Mouse (Mus musculus): ENCODE measurements around the gene Baz1b. TPM values are rescaled to one million over a fixed set of nuclear protein-coding genes. Genes with fewer than 3 reads are reported as not detected.

The Baz1b gene
- polyA plus RNA-seq (2014; fragmentation: Nextera tagmentation; extraction: Ambion mirVana): 28.9 and 45.4 TPM in 2 replicates

DNA sequence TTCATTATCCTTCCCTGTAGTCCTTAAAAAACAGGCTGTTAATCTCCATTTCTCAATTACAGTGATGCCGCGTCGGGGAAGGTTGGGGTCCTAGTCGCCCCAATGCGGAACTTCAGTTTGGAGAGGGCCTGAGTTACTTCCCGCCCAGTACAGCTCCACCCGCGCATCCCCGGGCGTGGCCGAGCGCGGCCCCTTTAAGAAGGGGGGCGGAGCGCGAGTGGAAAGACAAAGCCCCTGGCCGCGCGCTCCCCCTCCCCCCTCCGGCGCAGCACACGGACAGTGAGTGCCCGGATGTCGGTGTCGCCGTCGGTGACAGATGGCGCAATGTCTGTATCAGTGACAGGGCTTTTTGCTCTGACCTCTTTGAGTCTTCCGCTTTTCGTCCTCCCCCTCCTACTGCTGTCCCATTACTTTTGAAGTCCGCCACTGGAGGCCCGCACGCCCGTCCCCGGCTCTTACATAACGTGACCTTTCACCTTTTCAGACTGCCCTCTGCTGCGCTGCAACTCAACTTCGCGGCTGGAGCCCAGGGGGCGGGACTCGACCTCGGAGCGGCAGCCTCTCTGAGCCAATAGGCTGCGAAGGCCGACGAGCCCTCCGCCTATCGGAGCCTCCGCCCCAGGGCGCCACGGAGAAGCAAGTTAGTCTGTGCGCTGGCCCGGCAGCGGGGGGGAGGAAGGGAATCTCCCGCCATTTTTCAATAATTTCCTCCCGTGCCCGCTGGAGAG is at the start of gene Baz1b:
Gene Baz1b, plus strand, starts transcription at position 644 of the 728 bp plus-strand sequence.
- Histone ChIP-seq H3K36me3 (ENCODE audit: control insufficient read depth, insufficient read depth, low read length) (peaks cover 8% of the 10 kb centered on the region; the same call in 1 of the 2 replicates), H3K4me2 (peak within 1 kb of the TSS; percentile 83), H3K4me1 (ENCODE audit: control insufficient read depth, insufficient read depth, low read length) (peaks cover 14% of the 10 kb centered on the region), H3K27me3 (ENCODE audit: control insufficient read depth, insufficient read depth, low read length) (no peaks in the 10 kb centered on the region), H3K27ac (ENCODE audit: low read depth, low read length) (peak within 1 kb of the TSS; percentile 98), H3K9ac (ENCODE audit: low read depth, low read length) (peak within 1 kb of the TSS; percentile 99), H3K4me3 (ENCODE audit: low read depth, low read length) (peak within 1 kb of the TSS; percentile 99), H3K9me3 (replicated peaks; ENCODE audit: control insufficient read depth, low read length) (no peaks in the 10 kb centered on the region)
- WGBS (ENCODE audit: insufficient replicate concordance): under 1% methylated on average over 57 of the region's 57 CpGs
- ATAC-seq (replicated peaks; ENCODE audit: insufficient number of reproducible peaks, low FRiP score, low TSS enrichment): peak; percentile 96

DNA sequence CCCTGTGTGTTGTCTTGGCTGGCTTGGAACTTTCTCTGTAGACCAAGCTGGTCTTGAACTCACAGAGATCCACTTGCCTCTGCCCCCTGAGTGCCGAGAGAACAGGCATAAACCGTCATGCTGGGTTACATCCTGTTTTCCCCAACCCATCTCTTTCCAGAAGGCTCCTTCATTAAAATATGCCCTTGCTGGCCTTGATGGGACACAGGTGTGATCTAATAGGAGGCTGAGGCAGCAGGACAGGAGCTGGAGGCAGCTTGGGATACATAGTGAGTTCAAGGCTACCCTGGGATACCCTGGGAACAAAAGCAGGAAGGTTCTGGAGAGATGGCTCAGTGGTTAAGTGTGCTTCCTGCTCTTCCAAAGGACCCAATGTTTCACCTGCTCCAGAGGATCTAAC is 47.2 kb upstream of the Baz1b start:
- Histone ChIP-seq H3K4me2 (no peak overlapping the region), H3K4me1 (ENCODE audit: control insufficient read depth, insufficient read depth, low read length) (no peaks in the 10 kb centered on the region), H3K27ac (ENCODE audit: low read depth, low read length) (no peak overlapping the region), H3K36me3 (ENCODE audit: control insufficient read depth, insufficient read depth, low read length) (no peaks in the 10 kb centered on the region), H3K9me3 (replicated peaks; ENCODE audit: control insufficient read depth, low read length) (peaks cover 3% of the 10 kb centered on the region; the same call in 1 of the 2 replicates), H3K4me3 (ENCODE audit: low read depth, low read length) (no peak overlapping the region), H3K27me3 (ENCODE audit: control insufficient read depth, insufficient read depth, low read length) (peaks cover 5% of the 10 kb centered on the region), H3K9ac (ENCODE audit: low read depth, low read length) (no peak overlapping the region)
- WGBS (ENCODE audit: insufficient replicate concordance): 63% methylated on average over 2 of the region's 2 CpGs
- no peak for ATAC-seq (replicated peaks; ENCODE audit: insufficient number of reproducible peaks, low FRiP score, low TSS enrichment)

DNA sequence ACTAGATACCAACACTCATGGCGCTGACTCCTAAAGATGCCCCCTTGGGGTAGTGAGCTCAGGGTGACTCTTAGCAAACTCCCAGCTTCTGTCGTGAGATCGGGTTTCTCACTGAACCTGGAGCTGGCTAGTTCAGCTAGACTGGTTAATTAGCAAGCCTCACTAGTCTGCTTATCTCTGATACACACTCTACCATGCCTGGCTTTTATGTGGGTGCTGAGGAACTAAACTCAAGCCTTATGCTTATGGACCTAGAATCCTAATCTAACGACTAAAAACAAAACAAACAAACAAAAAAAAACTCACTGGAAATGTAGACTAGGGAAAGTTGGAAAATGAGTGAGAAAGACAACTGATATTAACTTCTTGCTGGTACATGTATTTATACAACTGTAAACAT is 42.6 kb upstream of the Baz1b start:
- H3K4me3 ChIP-seq (ENCODE audit: low read depth, low read length): no peak overlapping the region
- H3K27ac ChIP-seq (ENCODE audit: low read depth, low read length): no peak overlapping the region
- no peaks in the 10 kb centered on the region for H3K4me1 ChIP-seq (ENCODE audit: control insufficient read depth, insufficient read depth, low read length)
- WGBS (ENCODE audit: insufficient replicate concordance): 39% methylated on average over 4 of the region's 4 CpGs
- no peaks in the 10 kb centered on the region for H3K9me3 ChIP-seq (replicated peaks; ENCODE audit: control insufficient read depth, low read length)
- H3K9ac ChIP-seq (ENCODE audit: low read depth, low read length): no peak overlapping the region
- ATAC-seq (replicated peaks; ENCODE audit: insufficient number of reproducible peaks, low FRiP score, low TSS enrichment): no peak
- H3K4me2 ChIP-seq: no peak overlapping the region
- H3K27me3 ChIP-seq (ENCODE audit: control insufficient read depth, insufficient read depth, low read length): no peaks in the 10 kb centered on the region
- H3K36me3 ChIP-seq (ENCODE audit: control insufficient read depth, insufficient read depth, low read length): no peaks in the 10 kb centered on the region

DNA sequence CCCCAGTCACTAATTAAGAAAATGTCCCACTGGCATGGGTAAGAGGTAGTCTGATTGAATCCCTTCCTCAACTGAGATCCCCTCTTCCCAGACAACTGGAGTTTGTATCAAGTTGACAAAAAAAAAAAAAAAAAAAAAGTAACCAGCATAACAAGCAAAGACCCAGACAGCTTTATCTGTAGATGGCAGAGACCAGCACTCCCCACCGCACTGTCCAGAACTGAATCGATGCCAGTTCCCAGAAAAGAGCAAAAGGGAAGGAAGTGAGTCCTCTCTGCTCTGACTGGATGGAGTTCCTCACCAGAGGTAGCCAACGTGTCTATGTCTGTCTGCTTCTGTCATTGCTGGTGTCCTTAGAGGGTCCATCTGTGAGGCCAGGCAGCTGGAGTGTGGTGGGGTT is 41.5 kb upstream of the Baz1b start:
- H3K4me2 ChIP-seq: no peak overlapping the region
- H3K4me1 ChIP-seq (ENCODE audit: control insufficient read depth, insufficient read depth, low read length): peaks cover 4% of the 10 kb centered on the region; the same call in 1 of the 2 replicates
- no peaks in the 10 kb centered on the region for H3K27me3 ChIP-seq (ENCODE audit: control insufficient read depth, insufficient read depth, low read length)
- H3K36me3 ChIP-seq (ENCODE audit: control insufficient read depth, insufficient read depth, low read length): no peaks in the 10 kb centered on the region
- H3K4me3 ChIP-seq (ENCODE audit: low read depth, low read length): no peak overlapping the region
- ATAC-seq (replicated peaks; ENCODE audit: insufficient number of reproducible peaks, low FRiP score, low TSS enrichment): no peak
- H3K9me3 ChIP-seq (replicated peaks; ENCODE audit: control insufficient read depth, low read length): no peaks in the 10 kb centered on the region
- H3K27ac ChIP-seq (ENCODE audit: low read depth, low read length): no peak overlapping the region
- WGBS (ENCODE audit: insufficient replicate concordance): 61% methylated on average over 3 of the region's 3 CpGs
- H3K9ac ChIP-seq (ENCODE audit: low read depth, low read length): no peak overlapping the region

DNA sequence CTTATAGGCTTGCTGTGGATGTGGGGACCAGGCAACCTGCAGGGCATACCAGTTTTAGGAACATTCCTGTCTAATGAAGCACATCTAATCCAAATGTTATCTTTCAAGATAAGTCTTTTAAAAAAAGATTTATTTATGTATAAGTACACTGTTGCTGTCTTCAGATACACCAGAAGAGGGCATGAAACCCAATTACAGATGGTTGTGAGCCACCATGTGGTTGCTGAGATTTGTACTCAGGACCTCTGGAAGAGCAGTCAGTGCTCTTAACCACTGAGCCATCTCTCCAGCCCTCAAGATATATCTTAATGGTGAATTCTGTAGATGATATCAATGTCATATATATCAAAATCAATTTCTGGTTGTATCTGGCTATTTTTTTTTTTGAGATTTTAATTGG is 41.1 kb upstream of the Baz1b start:
- no peaks in the 10 kb centered on the region for H3K36me3 ChIP-seq (ENCODE audit: control insufficient read depth, insufficient read depth, low read length)
- H3K27me3 ChIP-seq (ENCODE audit: control insufficient read depth, insufficient read depth, low read length): no peaks in the 10 kb centered on the region
- no peak overlapping the region for H3K9ac ChIP-seq (ENCODE audit: low read depth, low read length)
- H3K4me1 ChIP-seq (ENCODE audit: control insufficient read depth, insufficient read depth, low read length): peaks cover 4% of the 10 kb centered on the region; the same call in 1 of the 2 replicates
- no peak for ATAC-seq (replicated peaks; ENCODE audit: insufficient number of reproducible peaks, low FRiP score, low TSS enrichment)
- H3K9me3 ChIP-seq (replicated peaks; ENCODE audit: control insufficient read depth, low read length): no peaks in the 10 kb centered on the region
- H3K4me2 ChIP-seq: no peak overlapping the region
- no peak overlapping the region for H3K4me3 ChIP-seq (ENCODE audit: low read depth, low read length)
- no peak overlapping the region for H3K27ac ChIP-seq (ENCODE audit: low read depth, low read length)

GRCm38 (mm10) chr5:135148715-135149052 is 38.4 kb upstream of the Baz1b start:
- H3K9me3 ChIP-seq (replicated peaks; ENCODE audit: control insufficient read depth, low read length): no peaks in the 10 kb centered on the region
- H3K4me3 ChIP-seq (ENCODE audit: low read depth, low read length): peak overlapping the region; percentile 69
- peaks cover 4% of the 10 kb centered on the region; the same call in 1 of the 2 replicates for H3K4me1 ChIP-seq (ENCODE audit: control insufficient read depth, insufficient read depth, low read length)
- no peak for ATAC-seq (replicated peaks; ENCODE audit: insufficient number of reproducible peaks, low FRiP score, low TSS enrichment)
- peak overlapping the region; percentile 72 for H3K4me2 ChIP-seq
- H3K27ac ChIP-seq (ENCODE audit: low read depth, low read length): peak overlapping the region; percentile 98; the same call in 1 of the 2 replicates
- WGBS (ENCODE audit: insufficient replicate concordance): under 1% methylated on average over 13 of the region's 13 CpGs
- H3K27me3 ChIP-seq (ENCODE audit: control insufficient read depth, insufficient read depth, low read length): no peaks in the 10 kb centered on the region
- H3K9ac ChIP-seq (ENCODE audit: low read depth, low read length): peak overlapping the region; percentile 77
- peaks cover 5% of the 10 kb centered on the region; the same call in 1 of the 2 replicates for H3K36me3 ChIP-seq (ENCODE audit: control insufficient read depth, insufficient read depth, low read length)

DNA sequence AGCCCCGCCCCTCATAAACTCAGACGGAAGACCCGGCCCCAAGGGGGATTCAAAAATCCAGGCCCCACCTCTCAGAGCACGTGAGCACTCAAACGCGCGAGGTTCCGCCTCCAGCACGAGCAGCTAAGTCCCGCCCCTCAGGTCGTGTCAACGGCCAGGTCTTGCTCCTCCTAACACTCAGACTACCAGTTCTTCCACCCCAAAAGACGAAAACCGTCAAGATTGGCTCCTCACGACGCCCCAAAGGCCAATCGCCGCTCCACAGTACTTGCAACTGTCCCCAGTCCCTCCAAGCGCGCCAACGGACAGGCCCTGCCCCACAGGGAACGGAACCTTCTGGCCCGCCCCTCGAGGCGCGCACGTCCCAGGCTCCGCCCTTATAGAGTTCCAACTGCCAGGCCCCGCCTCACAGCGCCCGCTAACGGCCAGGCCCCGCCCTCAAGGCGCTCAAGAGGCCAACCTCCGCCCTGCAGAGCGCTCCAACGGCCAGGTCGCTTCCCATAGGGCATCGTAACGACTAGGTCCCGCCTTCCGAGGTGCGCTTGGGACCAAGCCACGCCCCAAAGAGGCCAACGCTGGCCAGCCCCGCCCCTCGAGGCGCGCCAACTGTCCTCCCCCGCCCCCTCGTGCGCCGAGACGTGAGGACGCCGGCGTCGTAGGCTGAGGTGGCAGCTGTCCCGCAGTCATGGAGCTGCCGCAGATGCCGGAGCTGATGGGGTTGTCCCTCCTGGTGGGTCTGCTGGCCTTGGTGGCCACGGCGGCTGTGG is 37.8 kb upstream of the Baz1b start, which contains the start of gene Tbl2:
Gene Tbl2, plus strand, starts transcription at position 605 of the 767 bp plus-strand sequence.
- ATAC-seq (replicated peaks; ENCODE audit: insufficient number of reproducible peaks, low FRiP score, low TSS enrichment): peak; percentile 97
- Histone ChIP-seq H3K9ac (ENCODE audit: low read depth, low read length) (peak within 1 kb of the TSS; percentile 77), H3K27me3 (ENCODE audit: control insufficient read depth, insufficient read depth, low read length) (no peaks in the 10 kb centered on the region), H3K27ac (ENCODE audit: low read depth, low read length) (peak within 1 kb of the TSS; percentile 98), H3K36me3 (ENCODE audit: control insufficient read depth, insufficient read depth, low read length) (peaks cover 5% of the 10 kb centered on the region; the same call in 1 of the 2 replicates), H3K4me2 (peak within 1 kb of the TSS; percentile 74), H3K4me3 (ENCODE audit: low read depth, low read length) (peak within 1 kb of the TSS; percentile 69), H3K4me1 (ENCODE audit: control insufficient read depth, insufficient read depth, low read length) (peaks cover 4% of the 10 kb centered on the region; the same call in 1 of the 2 replicates), H3K9me3 (replicated peaks; ENCODE audit: control insufficient read depth, low read length) (no peaks in the 10 kb centered on the region)
- under 1% methylated on average over 63 of the region's 63 CpGs for WGBS (ENCODE audit: insufficient replicate concordance)

DNA sequence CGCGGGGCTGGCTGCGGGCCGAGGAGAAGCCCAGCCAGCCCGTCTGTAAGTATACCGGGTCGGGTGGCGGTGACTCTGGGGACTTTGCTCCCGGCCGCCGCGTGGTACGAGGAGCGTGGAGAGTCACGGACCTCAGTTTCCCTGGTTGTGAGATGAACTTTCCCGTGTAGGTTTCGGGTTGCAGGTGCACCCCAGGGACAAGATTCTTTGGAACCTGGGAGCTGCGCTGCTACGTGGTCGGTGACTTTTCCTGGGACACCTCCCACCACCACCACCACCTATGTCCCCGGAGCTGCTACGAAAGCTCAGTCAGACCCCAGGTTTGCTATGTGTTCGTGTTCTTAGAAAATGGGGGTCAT is 37.3 kb upstream of the Baz1b start:
- Histone ChIP-seq H3K9me3 (replicated peaks; ENCODE audit: control insufficient read depth, low read length) (no peaks in the 10 kb centered on the region), H3K27me3 (ENCODE audit: control insufficient read depth, insufficient read depth, low read length) (no peaks in the 10 kb centered on the region), H3K27ac (ENCODE audit: low read depth, low read length) (0 out of 2 replicates have a peak overlapping the region, but pooled peaks have one; percentile 23), H3K36me3 (ENCODE audit: control insufficient read depth, insufficient read depth, low read length) (peaks cover 5% of the 10 kb centered on the region; the same call in 1 of the 2 replicates), H3K4me3 (ENCODE audit: low read depth, low read length) (peak overlapping the region; percentile 69), H3K4me1 (ENCODE audit: control insufficient read depth, insufficient read depth, low read length) (peaks cover 4% of the 10 kb centered on the region; the same call in 1 of the 2 replicates), H3K9ac (ENCODE audit: low read depth, low read length) (peak overlapping the region; percentile 77), H3K4me2 (peak overlapping the region; percentile 74)
- no peak for ATAC-seq (replicated peaks; ENCODE audit: insufficient number of reproducible peaks, low FRiP score, low TSS enrichment)
- WGBS (ENCODE audit: insufficient replicate concordance): under 1% methylated on average over 23 of the region's 23 CpGs

All from heart, embryonic 11.5 days (tissue).